Mouse (Mus musculus): ENCODE measurements around the gene Myo3b. TPM values are rescaled to one million over a fixed set of nuclear protein-coding genes. Genes with fewer than 3 reads are reported as not detected.

Gene Myo3b
- polyA plus RNA-seq, 1 experiment from 2014 or later = 0.07 TPM

- no peak overlapping the region for H3K9ac ChIP-seq (ENCODE audit: low read depth, low read length)
- ATAC-seq = no peak
- no peak overlapping the region for H3K27ac ChIP-seq (ENCODE audit: low read length)
- no peak overlapping the region for H3K4me2 ChIP-seq (ENCODE audit: low read depth, low read length)
- H3K4me1 ChIP-seq (ENCODE audit: control insufficient read depth, insufficient read depth, low read length) = no peaks in the 10 kb centered on the region
- H3K4me3 ChIP-seq (ENCODE audit: low read length) = no peak overlapping the region
- WGBS = 77% methylated on average over 1 of the region's 1 CpGs
- no peaks in the 10 kb centered on the region for H3K36me3 ChIP-seq (ENCODE audit: control insufficient read depth, insufficient read depth, low read length)
- H3K9me3 ChIP-seq (ENCODE audit: control insufficient read depth, low read length) = no peaks in the 10 kb centered on the region
- H3K27me3 ChIP-seq (replicated peaks; ENCODE audit: control insufficient read depth, insufficient read depth, low read length) = no peaks in the 10 kb centered on the region; the same call in 1 of the 2 replicates
Observed at GRCm38 (mm10) chr2:70463606-70464005, 424.7 kb downstream of the Myo3b start.

- 32% methylated on average over 5 of the region's 5 CpGs for WGBS
- Histone ChIP-seq H3K9me3 (ENCODE audit: control insufficient read depth, low read length) (no peaks in the 10 kb centered on the region), H3K9ac (ENCODE audit: low read depth, low read length) (no peak overlapping the region), H3K27me3 (replicated peaks; ENCODE audit: control insufficient read depth, insufficient read depth, low read length) (peaks cover 48% of the 10 kb centered on the region), H3K4me2 (ENCODE audit: low read depth, low read length) (no peak overlapping the region), H3K36me3 (ENCODE audit: control insufficient read depth, insufficient read depth, low read length) (no peaks in the 10 kb centered on the region), H3K4me3 (ENCODE audit: low read length) (no peak overlapping the region), H3K4me1 (ENCODE audit: control insufficient read depth, insufficient read depth, low read length) (peaks cover 19% of the 10 kb centered on the region), H3K27ac (ENCODE audit: low read length) (no peak overlapping the region)
- no peak for ATAC-seq
Observed at GRCm38 (mm10) chr2:70471136-70471535, 432.2 kb downstream of the Myo3b start.

- Histone ChIP-seq H3K9ac (ENCODE audit: low read depth, low read length) (peak overlapping the region; percentile 24; the same call in 1 of the 2 replicates), H3K27ac (ENCODE audit: low read length) (no peak overlapping the region), H3K9me3 (ENCODE audit: control insufficient read depth, low read length) (no peaks in the 10 kb centered on the region), H3K4me2 (ENCODE audit: low read depth, low read length) (peak overlapping the region; percentile 68), H3K27me3 (replicated peaks; ENCODE audit: control insufficient read depth, insufficient read depth, low read length) (peaks cover 57% of the 10 kb centered on the region), H3K4me1 (ENCODE audit: control insufficient read depth, insufficient read depth, low read length) (peaks cover 28% of the 10 kb centered on the region), H3K36me3 (ENCODE audit: control insufficient read depth, insufficient read depth, low read length) (no peaks in the 10 kb centered on the region), H3K4me3 (ENCODE audit: low read length) (peak overlapping the region; percentile 45)
- WGBS = 1% methylated on average over 48 of the region's 48 CpGs
- no peak for ATAC-seq
Observed at GRCm38 (mm10) chr2:70471861-70472620, 433.1 kb downstream of the Myo3b start.

Other genes with a start within 250 kb of the Myo3b start
- 0.84 and 0.97 TPM in 2 replicates for gene Ccdc173, start 249.6 kb upstream of the Myo3b start, polyA plus RNA-seq (2015; fragmentation: Nextera tagmentation; extraction: Ambion mirVana)
- 22.4 and 23.1 TPM in 2 replicates for gene Phospho2, start 249.5 kb upstream of the Myo3b start, polyA plus RNA-seq (2015; fragmentation: Nextera tagmentation; extraction: Ambion mirVana)
- 29.5 and 31.1 TPM in 2 replicates for gene Klhl23, start 217.2 kb upstream of the Myo3b start, polyA plus RNA-seq (2015; fragmentation: Nextera tagmentation; extraction: Ambion mirVana)
- 223 and 249 TPM in 2 replicates for gene Ssb, start 177.6 kb upstream of the Myo3b start, polyA plus RNA-seq (2015; fragmentation: Nextera tagmentation; extraction: Ambion mirVana)
- gene Mettl5, start 153.5 kb upstream of the Myo3b start, polyA plus RNA-seq (2015; fragmentation: Nextera tagmentation; extraction: Ambion mirVana) = 36.7 and 38.5 TPM in 2 replicates
- 8.3 and 11.1 TPM in 2 replicates for gene Ubr3, start 141.9 kb upstream of the Myo3b start, polyA plus RNA-seq (2015; fragmentation: Nextera tagmentation; extraction: Ambion mirVana)